Mouse (Mus musculus) left cerebral cortex, postnatal 14 days (tissue): Measurements from ENCODE around the gene Gm11084. TPM values are rescaled to one million over a fixed set of nuclear protein-coding genes. Genes with fewer than 3 reads are reported as not detected.
"Not testable (repeated sequence)": the region's sequence is repeated elsewhere in the genome, so short reads cannot be mapped to it uniquely, and the experiment has no call there.

Source experiments
- DNase-seq, 2 experiments: peaks; one replicate each; pipeline ENCODE4 v3.0.0; 2021 to 2022; ENCODE audit warnings: low spot score in 2 of 2, mixed read lengths in 1 of 2
- intact Hi-C: fragments of 180-260 bp; cut with DNase I; formaldehyde crosslinking; loops from one replicate; pipeline ENCODE4 v1.15.1; 2025
- long read RNA-seq, 2 experiments: library from polyadenylated mRNA; stranded (forward); transcript quantifications; one replicate each; pipeline ENCODE4 v2.0.0; 2021
- total RNA-seq, 2 experiments: library from RNA; stranded (reverse); gene quantifications; 2 replicates each; pipeline ENCODE4 v1.2.3; 2021

Gene Gm11084
- not detected for total RNA-seq
- long read RNA-seq, experiment 1, partial matches to known transcripts: 0 of 2 reads
- long read RNA-seq, experiment 1, other reads (novel, unspliced or antisense): 2 of 2 reads
- long read RNA-seq, experiment 2, partial matches to known transcripts: 0 of 2 reads
- long read RNA-seq, experiment 2, other reads (novel, unspliced or antisense): 2 of 2 reads

- no peak for DNase-seq
- intact Hi-C loops: no loop called here
These were observed at the start of gene Gm11084 for GRCm38 (mm10) chr2:72986616-72987015. Gm11084 (minus strand) TSS chr2:72986716.

- no peak for DNase-seq
- intact Hi-C loops: no loop called here
These were observed 44.8 kb upstream of the Gm11084 start for GRCm38 (mm10) chr2:73031061-73032055.

DNA sequence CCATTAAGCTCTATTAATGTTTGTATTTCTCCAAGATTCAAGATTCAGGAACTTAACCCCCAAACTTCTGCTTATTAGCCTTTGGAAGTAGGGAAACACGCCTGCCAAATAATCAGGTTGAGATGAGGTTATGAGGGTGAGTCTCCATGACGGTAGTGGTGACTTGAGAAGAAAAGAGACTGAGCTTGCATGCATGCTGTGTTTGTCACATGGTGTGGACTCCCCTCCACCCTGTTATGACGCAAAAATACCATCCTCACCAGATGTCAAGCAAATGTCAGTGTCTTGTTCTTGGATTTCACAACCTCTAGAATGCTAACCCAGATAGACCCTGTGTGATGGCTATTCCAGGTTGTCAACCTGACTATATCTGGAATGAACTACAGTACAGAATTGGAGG is 43.3 kb upstream of the Gm11084 start:
- intact Hi-C loops: no loop called here
- DNase-seq: no peak

- intact Hi-C loops: no loop called here
- no peak for DNase-seq
These were observed 41.5 kb upstream of the Gm11084 start for GRCm38 (mm10) chr2:73028019-73028418.

DNA sequence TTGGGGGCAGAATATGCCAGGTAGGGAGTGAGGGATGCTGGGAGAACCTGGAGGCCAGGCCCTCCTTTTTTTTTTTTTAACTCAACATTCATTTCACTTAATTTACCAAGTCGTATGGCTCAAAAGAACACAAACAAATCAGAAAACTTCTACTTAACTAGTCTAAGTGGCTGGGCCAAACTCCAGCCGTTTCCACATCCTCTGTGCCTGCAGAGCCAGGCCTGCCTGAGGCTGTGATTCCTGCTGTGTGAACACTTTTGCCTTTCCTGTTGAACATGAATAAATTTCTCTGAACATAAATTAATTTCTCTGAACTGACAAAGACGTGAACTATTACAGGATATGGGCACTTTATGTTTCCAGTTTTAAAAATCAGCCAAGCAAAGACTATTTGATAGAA is 40.6 kb upstream of the Gm11084 start:
- DNase-seq: no peak

GRCm38 (mm10) chr2:73023803-73024202 is 37.3 kb upstream of the Gm11084 start:
- no peak for DNase-seq
- intact Hi-C loops: no loop called here

More for the DNA sequence above, 40.6 kb upstream of the Gm11084 start:
- intact Hi-C loops: no loop called here

DNA sequence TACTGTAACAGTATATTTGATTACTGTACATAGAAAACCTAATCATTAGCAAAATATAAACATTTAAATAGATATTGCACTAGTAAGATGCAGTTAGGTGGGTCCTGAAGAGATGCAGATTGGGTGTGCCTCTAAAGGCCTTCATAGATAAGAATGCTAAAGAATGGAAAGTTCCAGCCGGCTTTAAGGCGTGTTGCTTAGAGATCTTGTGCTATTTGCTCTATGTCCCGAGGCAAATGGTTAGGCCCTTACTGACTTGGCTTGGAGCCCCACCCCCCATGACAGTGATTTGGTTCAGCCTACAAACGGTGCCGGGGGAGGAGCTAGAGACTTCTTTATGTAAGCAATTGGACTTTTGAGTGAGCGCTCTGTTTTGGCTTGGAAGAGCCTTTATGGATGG is 34.5 kb upstream of the Gm11084 start:
- intact Hi-C loops: no loop called here
- no peak for DNase-seq

DNA sequence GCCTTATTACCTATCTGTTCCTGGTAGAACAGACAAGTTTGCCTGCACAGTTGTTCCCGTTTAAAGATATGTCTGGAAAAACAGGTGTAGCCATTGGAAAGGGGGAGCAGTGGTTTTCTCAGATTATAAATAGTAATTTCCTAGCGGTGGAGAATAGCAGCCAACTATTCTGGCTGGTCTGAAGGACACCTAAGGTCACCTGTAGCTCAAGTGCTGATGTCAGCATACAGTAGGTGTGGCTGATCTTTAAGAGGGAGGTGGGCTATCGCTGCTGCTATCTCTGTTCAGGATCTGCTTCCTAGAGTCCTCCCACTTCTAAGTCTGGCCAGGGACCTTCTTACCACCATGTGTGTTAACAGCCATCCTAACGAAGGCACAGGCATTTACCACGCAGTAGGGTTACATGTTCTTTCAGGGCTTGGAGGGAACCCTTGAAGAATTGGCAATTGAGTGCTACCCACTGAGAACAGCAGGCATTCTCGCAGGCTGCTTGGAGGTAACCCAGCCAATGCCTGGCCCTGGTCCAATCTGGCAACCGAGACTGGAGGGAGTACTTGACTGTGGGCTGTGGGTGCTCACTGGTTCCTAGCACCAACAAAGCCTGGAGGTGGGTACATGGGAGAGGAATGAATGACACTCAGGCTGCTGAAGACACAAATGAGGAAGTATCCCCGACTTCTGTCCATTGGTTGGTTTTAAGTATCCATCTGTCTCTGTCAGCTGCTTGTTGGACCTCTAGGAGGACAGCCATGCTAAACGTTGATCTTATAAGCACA is 33.0 kb upstream of the Gm11084 start:
- intact Hi-C loops: no loop called here
- peak; percentile 62 to 75 for DNase-seq

DNA sequence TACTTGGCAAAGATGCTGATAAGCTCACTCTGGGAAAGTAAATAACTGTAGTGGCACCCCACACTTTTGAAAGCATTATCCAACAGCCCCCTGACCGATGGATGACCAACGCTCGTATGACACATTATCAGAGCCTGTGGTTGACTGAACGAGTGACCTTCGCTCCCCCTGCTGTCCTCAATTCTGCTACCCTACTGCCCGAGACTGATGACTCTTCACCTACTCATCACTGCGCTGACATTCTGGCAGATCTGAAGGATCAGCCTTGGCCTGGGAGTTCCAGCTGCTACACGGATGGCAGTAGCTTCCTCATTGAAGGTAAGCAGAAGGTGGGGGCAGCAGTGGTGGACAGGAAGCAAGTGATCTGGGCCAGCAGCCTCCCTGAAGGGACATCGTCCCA is 27.5 kb upstream of the Gm11084 start:
- DNase-seq, intact Hi-C loops: not testable (repeated sequence)

DNA sequence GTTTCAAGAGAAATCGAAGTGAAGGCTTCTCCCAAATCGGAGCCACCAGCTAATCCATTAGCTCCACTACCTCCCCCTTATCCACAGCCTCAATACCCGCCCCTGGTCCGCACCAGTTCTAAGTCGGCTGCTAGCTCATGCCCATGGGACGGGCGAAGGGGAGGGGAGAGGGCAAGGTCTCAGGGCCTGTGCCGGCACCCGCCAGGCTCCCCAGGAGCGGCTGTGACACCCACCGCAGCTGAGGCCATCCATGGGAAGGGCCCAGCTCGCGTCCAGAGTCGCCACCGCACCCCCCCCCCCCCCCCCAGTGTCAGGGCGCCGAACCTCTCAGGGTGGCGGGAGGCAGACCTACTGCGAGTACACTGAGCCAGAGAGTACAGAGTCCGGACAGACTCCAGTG is 26.1 kb upstream of the Gm11084 start:
- intact Hi-C loops: no loop called here
- DNase-seq: no peak

- intact Hi-C loops: no loop called here
- no peak for DNase-seq
These were observed 21.0 kb upstream of the Gm11084 start for GRCm38 (mm10) chr2:73007472-73007871.

GRCm38 (mm10) chr2:73005611-73006515 is 19.3 kb upstream of the Gm11084 start:
- no peak for DNase-seq
- intact Hi-C loops: no loop called here

DNA sequence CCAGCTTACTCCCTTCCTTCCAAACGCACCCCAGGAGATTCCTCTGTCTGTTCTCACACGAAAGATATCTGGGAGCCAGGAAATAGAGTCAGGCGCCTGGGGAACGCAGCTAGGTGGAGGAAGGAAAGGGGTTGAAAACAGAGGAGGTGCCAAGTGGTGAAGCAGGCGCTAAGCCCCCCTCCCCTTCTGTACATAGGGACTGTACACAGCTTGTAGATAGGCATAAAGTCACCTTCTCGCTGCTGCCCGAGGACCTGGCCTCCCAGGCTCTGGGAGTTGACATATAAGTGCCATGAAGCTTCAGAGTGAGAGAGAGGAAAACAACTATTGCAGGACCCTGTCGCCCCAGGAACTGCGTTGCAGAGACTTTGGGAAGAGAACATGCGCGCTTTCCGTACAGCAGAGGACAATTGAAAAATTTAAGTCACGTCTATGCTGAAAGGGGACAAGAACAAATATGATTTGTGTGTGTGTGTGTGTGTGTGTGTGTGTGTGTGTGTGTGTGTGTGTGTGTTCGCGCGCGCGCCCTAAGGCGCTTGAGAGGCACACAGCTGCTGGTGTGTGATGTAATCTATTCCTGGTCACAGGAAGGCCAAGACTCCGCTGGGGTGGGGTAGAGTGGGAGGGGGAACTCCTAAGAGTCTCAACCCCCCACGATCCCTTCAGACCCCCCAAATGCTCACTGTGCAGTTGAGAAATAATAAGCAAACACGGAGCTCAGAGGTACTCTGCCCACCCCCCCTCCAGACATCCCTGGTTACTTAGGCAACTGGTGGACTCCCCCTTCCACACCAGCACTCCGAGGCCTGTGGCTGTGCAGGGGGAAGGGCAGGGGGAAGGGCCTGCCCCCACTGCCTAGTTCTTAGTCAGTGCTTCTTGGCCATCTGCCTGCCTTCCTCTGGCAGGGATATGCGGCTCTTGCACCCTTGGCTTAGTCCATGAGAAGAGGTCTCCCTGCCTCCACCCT is 17.5 kb upstream of the Gm11084 start:
- intact Hi-C loops: no loop called here
- peak; percentile 42 to 54 for DNase-seq

DNA sequence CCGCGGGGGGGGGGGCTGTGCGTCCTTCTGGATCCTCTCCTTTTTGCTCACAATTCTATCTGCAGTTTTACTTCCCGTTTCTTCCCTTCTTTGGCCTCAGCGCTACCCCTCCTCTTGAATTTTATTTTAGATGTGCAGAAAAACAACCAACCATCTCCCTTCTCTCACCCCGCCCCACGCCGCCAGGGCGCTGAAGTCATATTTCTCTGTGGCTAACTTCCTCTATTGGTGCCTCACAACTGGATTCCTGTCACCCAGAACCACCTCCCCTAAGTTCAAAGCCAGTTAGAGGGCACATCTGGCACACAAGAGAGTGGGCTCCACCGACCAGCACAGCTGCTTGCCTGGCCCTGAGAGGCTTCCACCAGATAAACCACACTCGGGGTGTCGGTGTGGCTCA is 16.5 kb upstream of the Gm11084 start:
- intact Hi-C loops: no loop called here
- DNase-seq: no peak

GRCm38 (mm10) chr2:73002451-73002850 is 15.9 kb upstream of the Gm11084 start:
- intact Hi-C loops: no loop called here
- no peak for DNase-seq

- intact Hi-C loops: no loop called here
- DNase-seq: no peak
These were observed 15.5 kb upstream of the Gm11084 start for GRCm38 (mm10) chr2:73001994-73002393.

GRCm38 (mm10) chr2:73000194-73000593 is 13.7 kb upstream of the Gm11084 start:
- intact Hi-C loops: no loop called here
- no peak for DNase-seq

- intact Hi-C loops: loop anchor here (5.0 kb wide), 1 partner anchor 55 kb away; no protein-coding TSS in a partner anchor
- DNase-seq: no peak
These were observed 11.1 kb upstream of the Gm11084 start for GRCm38 (mm10) chr2:72997586-72997985.
